Mouse (Mus musculus) fibroblast of lung, adult 2 months (primary cell): Measurements from ENCODE around the gene Tppp.
"Not testable (repeated sequence)": the region's sequence is repeated elsewhere in the genome, so short reads cannot be mapped to it uniquely, and the experiment has no call there.

Source experiments
- DNase-seq: peaks from one replicate; pipeline ENCODE4 v3.0.0-alpha.2; 2011; ENCODE audit warnings: low read depth

The Tppp gene

DNA sequence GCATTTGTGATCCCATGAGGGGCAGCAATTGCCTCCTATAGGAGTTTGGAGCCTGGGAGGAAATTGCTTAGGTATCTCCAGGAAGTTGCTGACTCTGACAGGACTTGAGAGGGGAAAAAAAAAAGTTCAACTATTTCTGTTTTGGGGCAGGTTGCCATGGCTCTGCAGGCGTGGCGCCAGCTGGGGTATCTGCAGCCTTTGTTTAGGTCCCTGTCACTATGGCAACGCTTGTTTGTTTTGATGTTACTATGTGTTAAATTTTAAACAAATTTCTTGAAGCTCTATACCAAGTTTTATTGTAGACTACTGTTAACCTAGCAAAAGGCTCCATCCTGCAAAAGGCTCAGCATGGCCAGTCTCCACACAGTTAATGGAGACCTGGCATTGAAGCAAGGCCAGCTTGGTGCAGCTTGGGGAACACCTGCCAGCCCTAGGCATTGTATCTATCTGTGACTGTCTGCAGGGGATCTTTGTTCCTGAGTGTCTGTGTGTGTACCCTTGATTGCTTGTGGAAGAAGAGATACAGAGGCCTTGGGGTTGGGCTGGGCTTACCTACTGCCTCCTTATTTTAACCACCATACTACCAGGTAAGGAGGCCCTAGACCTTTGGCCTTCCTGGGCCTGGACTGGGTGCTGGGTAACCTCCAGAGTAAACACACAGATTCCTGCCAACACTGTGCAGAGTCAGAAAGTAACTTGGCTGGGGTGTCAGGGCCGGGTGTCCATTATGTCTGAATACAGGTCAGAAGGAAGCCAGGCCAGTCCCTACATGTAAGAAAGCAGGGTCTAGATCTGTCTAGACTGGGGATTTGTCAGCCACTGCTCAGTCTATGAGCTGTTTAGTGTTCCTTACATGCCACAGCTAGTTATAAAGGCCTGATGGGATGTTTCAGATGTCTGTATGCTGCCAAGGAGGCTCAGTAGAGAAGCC is 16.2 kb downstream of the Tppp start:
- DNase-seq, result no peak

- no peak for DNase-seq
These were observed 17.0 kb downstream of the Tppp start for GRCm38 (mm10) chr13:74026215-74026614.

DNA sequence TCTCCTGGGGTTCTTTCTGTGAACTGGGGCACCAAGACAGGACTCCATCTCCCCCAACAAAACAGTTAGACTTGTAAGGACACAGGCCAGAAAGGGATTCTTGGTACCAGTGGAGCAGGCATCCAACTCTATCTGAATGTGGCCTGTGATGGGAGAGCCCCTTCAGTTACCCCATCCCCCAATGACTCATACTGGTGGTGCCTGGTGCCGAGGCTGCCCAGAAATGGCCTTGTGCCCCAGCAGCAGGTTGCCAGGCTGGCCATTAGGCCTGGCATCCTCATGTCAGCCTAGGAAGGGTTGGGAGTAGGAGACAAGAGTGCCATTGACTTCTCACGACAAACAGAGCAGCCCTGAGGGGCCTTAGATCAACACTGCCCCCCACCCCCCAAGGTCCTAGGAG is 18.9 kb downstream of the Tppp start:
- no peak for DNase-seq

- DNase-seq, result no peak
These were observed 19.8 kb downstream of the Tppp start for GRCm38 (mm10) chr13:74029013-74029412.

- DNase-seq, result no peak
These were observed 21.5 kb downstream of the Tppp start for GRCm38 (mm10) chr13:74030691-74031090.

GRCm38 (mm10) chr13:74031133-74031532 is 21.9 kb downstream of the Tppp start:
- DNase-seq, result no peak

DNA sequence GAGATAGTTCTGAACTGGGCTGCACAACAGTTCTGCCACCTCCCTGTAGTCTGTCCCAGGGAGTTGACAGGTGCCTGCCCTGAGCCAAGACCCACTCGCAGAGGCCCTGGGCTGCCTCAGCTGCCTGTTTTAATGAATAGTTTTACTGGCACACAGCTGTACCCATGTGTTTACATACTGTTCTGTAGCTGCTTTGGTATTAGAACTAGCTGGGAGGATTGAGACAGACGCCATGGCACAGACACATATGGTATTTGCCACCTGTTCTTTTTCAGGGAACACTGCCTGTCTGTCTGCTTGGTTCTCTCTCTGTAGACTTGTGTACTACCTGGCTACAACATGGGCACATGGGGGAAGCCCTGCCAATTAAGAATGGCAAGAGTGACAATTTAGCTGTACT is 25.5 kb downstream of the Tppp start:
- DNase-seq, result no peak

DNA sequence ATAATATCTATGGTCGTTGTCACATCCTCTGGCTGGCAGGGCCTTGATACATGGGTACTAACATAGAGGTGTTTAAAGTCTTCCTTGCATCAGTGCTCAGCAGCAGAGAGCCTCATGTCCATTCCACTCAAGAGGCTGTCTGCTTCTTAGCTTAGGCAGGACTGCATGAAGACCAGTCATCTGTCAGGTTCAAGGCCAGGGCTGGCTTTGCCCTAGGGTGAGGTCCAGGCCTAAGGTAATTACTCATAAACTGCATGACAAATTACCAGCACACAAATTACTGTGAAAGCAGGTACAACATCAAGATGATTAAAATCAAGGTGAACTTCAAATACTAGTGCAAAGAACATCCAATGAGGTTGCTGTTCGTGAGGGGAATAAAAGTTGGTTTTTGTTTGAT is 26.6 kb downstream of the Tppp start:
- no peak for DNase-seq

DNA sequence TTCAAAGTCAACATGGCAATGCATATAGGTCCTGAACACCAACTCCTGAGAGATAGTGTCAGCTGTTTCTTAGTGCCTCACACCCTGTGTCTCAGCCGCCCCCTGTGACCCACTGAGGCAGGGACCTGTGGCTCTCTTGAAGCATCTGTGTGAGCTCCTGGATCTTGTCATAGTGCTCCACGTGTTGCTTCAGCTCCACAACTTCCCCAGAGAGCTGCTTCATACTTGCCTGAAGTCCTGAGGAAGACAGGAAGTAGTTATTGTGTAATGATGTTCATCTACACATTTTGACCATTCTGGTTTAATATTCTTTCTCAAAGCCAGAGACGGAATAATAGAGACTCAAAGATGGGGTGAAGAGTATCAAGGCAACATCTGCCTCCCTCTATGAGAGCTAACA is 30.7 kb downstream of the Tppp start:
- DNase-seq, result no peak

DNA sequence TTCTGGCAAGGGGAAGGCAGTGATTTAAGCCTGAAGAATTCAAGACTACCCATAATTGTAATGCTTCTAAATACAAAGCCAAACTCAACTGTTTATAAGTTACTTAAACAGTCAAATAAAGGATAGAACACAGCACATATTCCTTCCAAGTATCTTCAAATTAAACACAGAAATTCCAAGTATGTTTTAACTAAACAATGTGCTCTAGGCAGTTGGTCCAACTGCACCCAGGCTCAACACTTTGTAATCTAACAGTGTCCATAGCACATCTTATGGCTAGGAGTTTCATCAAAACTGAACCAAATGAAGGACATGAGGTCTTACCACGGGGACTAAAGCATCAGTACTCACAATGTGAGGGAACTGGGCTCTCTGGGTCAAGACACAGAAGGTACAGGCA is 47.0 kb downstream of the Tppp start:
- DNase-seq, result no peak

DNA sequence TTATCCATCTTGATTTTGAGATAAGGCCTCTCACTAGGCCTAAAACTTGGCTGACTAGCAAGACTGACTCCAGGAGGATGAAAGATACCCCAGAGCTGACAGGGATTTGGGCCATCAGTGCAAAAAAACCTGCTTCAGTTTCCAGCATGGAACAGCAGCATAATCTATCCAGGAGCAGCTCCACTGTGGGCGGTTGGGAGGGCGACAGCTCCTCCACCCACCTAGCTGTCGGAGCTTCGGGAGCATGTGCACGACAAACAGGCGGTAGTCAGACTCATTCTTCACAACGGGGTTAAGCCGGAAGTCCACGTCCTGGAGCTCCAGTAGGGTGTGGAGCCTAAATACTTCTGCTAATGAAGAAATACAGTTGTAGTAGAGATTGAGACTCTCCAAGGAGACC is 48.9 kb downstream of the Tppp start:
- no peak for DNase-seq

DNA sequence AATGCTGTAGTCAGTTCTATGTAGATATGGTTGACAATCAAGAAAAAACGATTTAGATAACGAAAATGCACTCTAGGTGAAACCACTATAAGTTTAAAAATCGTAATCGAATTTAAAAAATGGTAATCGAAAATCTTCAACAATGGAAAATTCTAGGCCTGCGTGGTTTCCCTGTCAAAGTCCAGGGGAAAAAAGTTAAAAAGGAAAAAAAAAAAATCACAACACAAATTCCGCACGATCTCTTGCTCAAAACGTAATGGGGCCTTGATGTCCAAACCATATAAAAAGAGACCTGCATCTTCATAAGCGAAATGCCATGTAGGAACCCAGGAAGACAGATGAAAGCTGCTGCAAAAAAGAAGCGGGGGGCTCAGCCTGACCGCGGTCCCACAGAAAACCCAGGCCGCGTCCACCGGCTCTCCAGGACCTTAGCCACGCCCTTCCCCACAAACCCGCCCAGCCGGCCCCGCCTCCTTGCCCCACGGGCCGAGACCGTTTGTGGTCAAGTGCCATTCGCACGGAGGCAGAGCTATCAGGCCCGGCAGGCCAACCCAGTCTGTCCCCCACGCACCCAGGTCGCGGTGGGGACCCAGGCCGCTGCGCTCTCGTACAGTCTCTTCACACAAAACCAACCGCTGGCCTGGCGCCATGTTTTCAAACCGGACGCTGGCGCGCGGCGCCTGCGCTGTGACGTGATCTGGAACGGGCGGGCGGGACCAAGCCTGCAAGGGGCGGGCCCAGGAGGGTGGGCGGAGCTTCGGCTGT is 52.6 kb downstream of the Tppp start, which contains the start of gene Cep72:
Gene Cep72 (minus strand): TSS at position 687 of the 765 bp plus-strand sequence.
- DNase-seq, result peak; percentile 65

DNA sequence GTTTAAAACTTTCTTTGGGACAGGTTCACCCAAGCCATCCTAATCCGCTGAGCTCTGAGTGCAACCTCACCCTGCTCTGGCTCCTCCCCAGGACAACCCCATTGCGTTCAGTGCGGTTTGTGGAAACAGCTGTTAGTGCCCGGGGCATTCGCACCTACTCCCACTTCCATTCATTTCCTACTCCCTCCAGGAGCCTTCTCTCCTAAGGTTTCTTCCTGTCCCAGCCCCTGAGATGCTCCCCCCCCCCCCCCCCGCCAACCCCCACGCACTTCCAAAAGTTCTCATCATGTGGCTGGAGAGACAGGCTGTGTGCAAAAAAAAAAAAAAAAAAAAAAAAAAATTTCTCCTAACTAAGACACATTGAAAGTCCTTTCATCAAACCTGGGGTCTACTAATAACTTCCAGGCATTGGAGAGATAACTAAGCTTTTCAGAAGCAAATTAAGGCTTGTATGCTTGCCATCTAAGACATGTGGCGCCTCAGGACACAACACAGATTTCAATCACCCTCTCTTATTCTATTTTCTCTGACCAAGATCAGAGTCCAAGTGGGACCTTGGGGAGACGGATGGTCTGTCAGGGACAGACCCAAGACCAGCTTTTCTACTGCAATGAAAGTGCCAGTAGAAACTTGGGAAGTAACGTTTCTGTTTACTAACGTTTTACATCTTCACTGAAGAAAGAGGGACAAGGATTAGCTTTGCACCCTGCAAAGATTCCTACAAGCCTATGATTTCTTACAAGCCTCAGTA is 53.3 kb downstream of the Tppp start:
- DNase-seq, result no peak

- DNase-seq, result no peak
These were observed 54.3 kb downstream of the Tppp start for GRCm38 (mm10) chr13:74063340-74064050.

- DNase-seq, result no peak
These were observed 57.4 kb downstream of the Tppp start for GRCm38 (mm10) chr13:74066576-74066975.

DNA sequence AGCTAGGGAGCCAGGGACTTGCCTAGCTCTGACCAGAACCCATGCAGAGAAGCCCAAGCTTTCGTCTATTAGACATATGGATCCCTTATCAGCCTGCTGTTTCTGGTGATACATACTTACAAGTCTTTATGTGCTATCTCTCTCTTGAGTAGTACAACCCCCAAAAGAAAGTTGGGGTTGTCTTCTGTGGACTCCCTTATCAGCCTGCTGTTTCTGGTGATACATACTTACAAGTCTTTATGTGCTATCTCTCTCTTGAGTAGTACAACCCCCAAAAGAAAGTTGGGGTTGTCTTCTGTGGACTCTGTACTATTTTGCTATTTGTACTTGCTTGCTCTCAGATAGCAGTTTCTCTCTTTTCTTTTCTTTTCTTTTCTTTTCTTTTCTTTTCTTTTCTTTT is 62.0 kb downstream of the Tppp start:
- not testable (repeated sequence) for DNase-seq

DNA sequence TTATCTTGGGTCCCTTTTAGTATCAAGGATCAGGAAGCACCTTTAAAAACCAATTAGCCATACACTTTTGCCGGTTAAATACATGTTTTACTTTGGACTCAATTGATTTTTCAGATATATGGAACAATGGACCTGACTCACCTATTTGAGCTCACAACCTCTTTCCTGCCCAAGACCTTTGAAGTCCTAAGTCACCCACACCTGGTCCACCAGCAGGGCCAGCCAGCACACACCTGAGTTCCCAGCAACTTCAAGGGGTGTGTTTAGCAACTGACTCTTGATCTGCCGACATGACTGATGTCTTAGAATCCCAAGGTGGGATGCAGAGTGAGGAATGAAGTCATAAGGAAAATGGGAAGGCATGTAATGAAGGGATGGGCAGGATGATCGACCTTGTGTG is 62.5 kb downstream of the Tppp start:
- DNase-seq, result no peak

- no peak for DNase-seq
These were observed 64.2 kb downstream of the Tppp start for GRCm38 (mm10) chr13:74073369-74073768.
